Mouse (Mus musculus) heart, postnatal 25 days (tissue): ENCODE data around the gene Esrrg. TPM values are rescaled to one million over a fixed set of nuclear protein-coding genes. Genes with fewer than 3 reads are reported as not detected.

Source experiments
- DNase-seq: peaks from one replicate; pipeline ENCODE4 v3.0.0; 2022; ENCODE audit warnings: low spot score
- intact Hi-C: fragments of 180-260 bp; cut with DNase I; formaldehyde crosslinking; loops from one replicate; pipeline ENCODE4 v1.15.1; 2025
- total RNA-seq, 2 experiments: library from RNA; stranded (reverse); gene quantifications; 2 replicates each; pipeline ENCODE4 v1.2.3; 2021

Gene Esrrg
- total RNA-seq, 2 experiments from 2014 or later, result 39.5 to 44.0 TPM

DNA sequence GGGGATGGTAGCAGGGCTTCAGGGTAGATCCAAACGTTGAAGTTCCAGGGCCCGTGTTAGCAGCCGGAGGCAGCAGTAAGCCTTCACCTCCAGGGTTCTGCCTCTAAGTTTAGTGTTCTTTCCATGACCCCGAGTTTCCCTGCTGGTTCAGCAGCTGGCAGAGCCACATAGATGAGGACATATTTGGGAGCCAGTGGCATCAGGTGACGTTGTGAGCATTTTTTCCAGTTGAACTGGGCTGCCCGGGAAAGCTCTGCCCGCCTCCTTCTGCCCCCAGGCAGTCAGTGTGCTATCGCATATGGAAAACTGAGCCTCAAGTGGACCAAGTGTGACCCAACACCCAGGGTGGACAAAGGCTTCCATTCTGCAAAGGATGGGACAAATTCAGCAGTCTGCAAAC lies 36.7 kb downstream of the Esrrg start:
- intact Hi-C loops, result loop anchor here (5.0 kb wide), 1 partner anchor 38 kb away; the partner anchor contains the start of gene Esrrg
- no peak for DNase-seq

DNA sequence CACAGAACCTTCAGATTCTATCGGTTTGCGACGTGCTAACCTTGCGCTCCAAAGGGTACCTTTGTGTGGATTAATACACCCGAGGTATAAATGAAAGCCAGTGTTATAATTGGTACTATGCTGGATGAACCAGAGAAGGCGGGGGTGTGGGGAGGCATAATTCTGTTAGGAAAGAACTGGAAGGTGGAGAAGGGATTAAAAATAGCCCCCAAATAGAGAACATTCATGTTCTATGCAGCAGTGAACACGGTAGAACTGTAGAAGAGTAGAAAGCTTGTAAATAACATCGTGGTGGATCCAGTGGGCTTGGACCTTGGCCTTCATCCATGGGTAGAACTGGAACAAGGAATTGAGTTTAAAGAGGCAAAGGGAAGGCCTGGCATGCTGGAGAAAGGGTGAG lies 40.0 kb downstream of the Esrrg start:
- DNase-seq, result no peak
- intact Hi-C loops, result loop anchor here (5.0 kb wide), 1 partner anchor 41 kb away; the partner anchor contains the start of gene Esrrg

DNA sequence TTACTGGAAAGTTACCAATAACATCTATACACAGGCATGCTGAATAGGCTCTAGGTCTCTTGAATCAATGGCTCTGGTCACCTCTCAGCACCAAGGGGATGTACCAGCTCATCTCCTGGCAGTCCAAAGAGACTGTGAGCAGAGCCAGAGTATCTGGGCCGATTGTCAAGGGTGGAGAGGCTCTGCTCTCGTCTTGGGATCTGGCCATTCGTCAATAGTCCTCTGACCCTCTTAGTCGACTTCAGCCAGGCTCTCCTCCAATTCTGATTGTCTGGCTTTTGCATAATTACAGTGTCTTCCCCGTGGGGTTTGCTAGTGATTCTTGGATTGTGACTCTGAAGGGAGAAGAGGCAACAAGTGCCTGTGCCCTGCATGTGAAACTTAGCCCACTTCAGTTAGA lies 41.3 kb downstream of the Esrrg start:
- intact Hi-C loops, result loop anchor here (5.0 kb wide), 2 partner anchors 43 to 47 kb away; partner anchors contain the start of gene Esrrg
- peak; percentile 14 for DNase-seq

DNA sequence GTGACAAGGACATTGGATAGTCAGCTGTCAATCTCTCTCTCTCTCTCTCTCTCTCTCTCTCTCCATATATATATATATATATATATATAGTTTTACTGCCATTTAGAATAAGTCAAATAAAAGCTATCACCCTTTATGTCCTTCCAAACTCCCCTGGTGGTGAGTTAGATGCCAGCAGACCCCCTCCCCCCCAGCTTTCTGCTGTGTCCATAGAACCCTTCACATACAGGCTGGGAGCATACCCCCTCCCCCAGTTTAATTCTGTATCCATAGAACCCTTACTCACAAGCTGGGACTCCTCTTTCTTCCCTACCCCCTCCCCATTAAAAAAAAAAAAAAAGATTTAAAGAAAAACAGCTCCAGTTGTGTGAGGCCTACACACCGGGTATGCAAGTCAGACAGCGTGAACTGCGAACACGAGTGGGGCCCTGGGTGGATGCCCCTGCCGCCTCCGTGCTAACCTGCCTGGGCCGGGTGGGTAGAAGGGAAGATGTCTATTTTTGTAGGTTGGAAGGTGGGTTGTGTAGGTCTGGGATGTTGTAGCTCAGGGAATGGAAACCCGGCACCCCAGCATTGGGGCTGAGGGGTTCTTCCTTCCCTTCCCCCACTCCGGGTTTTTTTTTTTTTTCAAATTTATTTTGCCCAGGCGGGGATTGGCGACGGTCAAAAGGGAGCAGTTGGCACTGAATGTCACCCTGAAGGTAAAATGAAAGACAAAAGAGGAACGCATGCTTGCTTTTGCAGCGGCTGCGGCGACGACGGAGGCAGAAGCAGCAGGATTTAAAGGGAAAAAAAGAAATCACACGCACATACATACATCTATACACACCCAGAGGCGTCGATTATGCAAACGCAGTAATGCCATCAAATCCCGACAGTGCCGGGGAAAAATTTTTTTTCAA lies 42.4 kb downstream of the Esrrg start:
- intact Hi-C loops, result loop anchor here (5.0 kb wide), 1 partner anchor 46 kb away; no protein-coding TSS in a partner anchor
- DNase-seq, result no peak

DNA sequence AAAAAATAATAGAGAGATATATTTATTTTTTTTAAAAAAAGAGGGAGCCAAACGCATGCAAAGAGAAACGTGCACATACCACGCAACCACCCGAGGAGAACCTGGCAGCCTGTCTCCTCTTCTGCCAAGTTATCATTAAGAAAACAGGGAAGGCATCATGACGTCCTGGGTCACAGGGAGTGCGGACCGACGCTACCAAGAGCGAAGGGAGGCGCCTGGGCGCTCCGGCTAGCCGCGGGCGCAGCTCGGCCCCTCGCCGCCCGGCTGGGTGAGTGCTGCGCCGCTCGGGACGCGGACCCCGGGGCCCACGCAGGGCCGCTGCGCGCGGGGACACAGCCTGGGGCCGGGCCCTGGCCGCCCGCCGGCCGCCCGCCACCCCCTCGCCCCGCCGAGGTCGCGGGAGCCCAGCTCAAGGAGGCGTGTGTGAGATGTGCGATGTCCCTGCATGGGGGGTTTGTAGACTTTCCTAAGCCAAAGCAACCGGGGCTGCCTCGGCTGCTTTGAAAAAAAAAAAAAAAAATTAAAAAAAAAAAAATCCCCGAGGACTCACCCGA lies 43.2 kb downstream of the Esrrg start:
- intact Hi-C loops, result loop anchor here (5.0 kb wide), 1 partner anchor 46 kb away; no protein-coding TSS in a partner anchor
- peak; percentile 13 for DNase-seq

DNA sequence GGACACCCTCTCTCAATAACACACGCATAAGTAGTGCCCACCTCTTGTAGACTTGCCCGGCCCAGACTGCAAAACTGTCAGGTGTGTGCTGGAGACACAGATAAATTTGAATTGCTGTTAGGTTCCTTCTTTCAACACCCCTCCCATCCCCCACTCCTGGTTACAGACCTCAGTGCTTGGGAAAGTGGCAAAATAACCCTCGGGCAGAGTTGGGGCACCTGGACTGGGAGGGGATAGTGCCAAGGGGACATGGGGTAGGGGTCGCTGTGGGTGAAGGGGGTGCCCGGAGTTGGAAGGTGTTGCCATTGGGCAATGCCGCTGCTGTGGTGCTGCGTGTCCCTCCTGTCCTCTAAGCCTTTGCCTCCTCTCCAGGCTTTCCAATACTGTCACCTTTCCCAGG lies 43.9 kb downstream of the Esrrg start:
- no peak for DNase-seq
- intact Hi-C loops, result loop anchor here (5.0 kb wide), 1 partner anchor 45 kb away; no protein-coding TSS in a partner anchor

DNA sequence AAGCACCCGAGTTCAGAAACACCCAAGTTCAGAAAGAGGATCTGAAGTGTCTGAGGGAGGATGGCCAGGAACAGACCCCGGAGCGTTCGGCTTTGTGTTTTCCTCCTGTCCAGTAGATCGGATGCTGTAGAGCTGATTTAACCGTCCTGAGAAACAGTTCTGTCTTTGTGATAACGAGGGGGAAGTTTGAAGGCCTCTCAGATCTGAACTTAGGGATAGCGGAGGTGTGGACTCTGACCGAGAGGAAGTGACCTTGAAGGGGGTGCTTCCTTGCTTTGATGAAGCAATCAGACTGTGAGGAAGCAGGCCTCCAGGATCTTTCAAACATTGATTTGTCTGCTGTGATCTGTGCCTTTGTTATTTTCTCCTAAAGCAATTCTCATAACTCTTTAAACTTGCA lies 44.8 kb downstream of the Esrrg start:
- intact Hi-C loops, result loop anchor here (5.0 kb wide), 1 partner anchor 44 kb away; no protein-coding TSS in a partner anchor
- no peak for DNase-seq

DNA sequence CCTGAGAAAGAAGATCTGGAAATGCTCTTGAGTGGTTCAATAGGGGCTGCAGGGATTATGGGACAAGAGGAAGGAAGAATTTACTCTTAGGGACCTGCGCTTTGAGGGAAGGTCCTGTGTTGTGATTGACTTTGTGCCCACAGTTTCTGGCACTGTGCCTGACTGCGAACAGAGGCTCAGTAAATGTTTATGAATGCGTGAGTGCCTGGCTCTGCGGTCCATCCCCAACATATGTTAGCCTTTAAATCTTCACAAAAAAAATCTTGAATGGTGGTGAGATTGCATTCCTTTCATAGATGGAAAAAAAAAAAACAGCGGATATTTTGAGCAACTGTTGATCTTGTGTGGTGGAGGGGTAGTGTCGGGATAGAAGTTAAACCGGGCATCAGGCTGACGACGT lies 52.4 kb downstream of the Esrrg start:
- intact Hi-C loops, result no loop called here

DNA sequence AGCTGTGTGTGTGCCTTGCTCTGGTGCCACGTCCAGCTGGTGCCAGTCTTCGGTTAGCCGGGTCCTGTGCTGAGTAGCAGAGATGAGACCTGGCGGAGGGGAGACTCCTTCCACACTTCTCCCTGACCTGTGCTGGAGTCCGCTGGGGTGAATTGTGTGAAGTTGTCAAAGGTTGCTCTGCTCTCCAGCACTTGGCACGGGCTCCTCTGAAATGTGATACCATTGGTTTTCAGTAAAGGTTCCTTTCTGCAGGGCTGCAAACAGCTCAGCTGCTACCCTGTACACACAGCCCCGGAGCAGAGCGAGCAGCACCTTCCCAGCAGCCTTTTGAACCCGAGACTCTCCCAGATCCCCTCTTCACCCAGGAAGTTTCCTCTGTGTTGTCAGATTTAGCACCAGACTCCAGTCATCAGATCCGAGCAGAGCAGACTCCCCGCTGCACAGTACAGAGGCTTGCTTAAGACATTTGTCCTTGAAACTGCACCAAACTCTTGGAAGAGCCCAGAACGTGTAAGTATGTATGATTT lies 53.6 kb downstream of the Esrrg start:
- intact Hi-C loops, result no loop called here
- DNase-seq, result no peak

More for the DNA sequence above, 52.4 kb downstream of the Esrrg start:
- no peak for DNase-seq

DNA sequence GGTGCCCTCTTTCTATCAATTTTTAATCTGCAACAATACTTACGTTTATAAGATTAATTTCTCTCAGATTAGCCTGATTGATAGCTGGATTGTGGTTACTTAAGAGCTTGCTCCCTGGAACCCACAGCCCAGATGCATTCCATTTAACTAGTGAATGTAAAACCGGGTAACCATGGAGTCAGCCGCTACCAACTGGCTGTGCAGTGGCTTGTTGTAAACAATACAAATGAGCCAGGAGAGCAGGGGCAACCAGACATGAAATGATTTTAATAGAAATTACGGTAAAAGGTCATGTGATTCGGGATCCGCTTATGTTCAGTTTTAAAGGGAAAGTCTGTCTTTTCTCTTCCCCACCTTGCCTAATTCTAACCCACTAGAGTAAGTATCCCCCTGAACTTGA lies 54.8 kb downstream of the Esrrg start:
- no peak for DNase-seq
- intact Hi-C loops, result no loop called here

DNA sequence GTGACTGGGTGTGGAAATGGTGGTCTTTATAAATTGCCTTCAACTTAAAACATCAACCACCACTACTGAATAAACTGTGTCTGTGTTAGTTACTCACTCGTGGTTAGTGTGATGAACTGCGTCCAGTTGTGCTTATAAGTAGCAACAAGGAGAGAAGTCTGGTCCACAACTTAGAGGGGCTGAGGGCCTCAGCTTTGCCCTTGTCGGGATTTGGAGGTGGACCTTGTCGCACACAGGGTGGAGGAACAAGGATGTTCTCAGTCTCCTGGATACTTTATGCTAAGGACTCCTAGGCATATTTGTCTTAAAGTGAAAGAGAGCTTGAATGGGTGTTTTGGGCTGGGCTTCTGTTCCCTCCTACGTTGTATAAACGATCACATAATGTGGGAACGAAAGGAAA lies 55.7 kb downstream of the Esrrg start:
- no peak for DNase-seq
- intact Hi-C loops, result no loop called here

DNA sequence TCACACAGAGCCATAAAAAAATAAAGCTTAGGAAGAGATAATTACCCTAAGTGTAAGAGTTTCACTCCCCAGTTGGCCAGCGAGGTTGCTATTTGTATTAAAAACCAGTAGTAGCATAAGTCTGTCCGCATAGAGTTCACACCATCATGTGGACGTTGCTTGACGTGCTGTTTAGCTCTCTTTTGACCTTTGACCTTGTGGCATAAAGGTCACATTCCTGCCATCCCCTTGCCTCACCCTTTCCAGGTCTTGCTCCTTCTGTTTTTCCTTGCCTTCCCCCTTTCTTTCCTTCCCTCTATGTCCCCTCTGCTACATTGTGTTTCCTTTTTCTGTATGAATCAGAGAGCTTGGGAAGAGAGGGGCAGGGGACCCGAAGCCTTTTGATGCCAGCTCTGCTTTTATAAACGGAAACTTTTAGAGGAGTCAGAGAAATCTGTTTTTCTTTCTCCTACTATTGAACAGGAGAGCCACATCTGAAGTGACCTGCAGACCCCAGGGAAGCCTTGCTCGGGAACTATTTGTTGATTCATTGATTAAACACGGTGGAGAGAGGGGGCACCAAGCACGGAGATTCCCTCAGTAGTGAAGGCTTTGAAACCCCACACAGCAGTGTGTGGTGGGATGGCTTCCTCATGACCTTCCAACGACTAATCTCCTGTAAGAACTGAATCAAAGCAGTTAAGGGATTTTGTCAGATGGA lies 57.5 kb downstream of the Esrrg start:
- no peak for DNase-seq
- intact Hi-C loops, result no loop called here

DNA sequence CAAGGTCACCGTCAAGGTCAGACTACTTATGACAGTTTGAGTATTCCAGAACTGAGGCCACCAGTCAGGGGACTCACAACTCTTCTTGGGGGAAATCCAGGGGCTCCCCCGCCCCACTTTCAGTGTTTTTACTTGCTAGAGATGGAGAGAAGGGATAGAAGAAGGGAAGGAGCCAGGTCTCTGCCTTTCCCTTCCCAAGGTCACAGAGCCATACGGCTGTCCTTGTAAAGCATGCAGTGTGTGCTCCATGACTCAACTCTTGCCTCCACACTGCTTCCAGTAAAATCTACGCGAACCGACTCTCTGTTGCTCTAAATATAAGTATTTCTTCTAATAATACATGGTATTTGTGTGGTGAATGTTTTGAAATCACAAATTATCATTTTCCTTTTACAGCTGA lies 61.2 kb downstream of the Esrrg start:
- intact Hi-C loops, result no loop called here
- no peak for DNase-seq

DNA sequence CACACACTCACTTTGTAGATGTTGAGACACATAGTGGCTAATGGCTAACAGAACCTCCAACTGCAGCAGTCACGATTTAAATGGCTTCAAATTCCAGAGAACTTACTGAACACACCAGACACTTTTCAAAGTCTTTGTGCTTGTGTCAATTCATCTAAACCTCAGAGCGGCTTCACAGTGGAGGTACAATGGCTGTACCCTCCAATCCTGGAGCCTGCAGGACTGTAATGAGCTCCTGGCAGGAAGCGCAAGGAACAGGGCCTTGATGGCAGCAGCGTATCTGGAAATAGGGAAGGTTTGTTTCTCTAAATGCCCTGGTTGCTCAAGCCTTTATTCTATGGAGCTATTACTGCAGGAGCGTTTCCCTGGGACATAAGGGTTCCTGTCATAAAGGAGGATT lies 63.9 kb downstream of the Esrrg start:
- DNase-seq, result no peak
- intact Hi-C loops, result no loop called here

DNA sequence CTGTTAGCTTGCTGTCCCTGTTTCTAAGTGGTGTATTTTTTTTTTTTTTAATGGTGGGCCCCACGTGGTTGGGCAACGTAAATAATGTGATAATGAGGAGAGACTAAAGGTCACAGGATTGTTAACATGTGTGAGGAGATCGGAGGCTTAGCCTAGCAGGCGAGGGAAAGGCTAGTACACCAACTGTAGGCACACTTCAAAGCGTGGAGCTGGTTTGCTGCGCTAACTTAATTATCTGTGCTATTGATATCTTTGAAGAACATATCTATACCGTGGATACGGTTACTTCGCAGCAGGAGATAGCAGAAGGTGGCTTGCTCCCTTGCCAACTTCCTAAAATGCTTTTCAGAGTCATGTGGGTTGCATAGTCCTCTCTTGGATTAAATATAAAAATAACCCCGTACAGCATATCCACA lies 66.2 kb downstream of the Esrrg start:
- no peak for DNase-seq
- intact Hi-C loops, result no loop called here

DNA sequence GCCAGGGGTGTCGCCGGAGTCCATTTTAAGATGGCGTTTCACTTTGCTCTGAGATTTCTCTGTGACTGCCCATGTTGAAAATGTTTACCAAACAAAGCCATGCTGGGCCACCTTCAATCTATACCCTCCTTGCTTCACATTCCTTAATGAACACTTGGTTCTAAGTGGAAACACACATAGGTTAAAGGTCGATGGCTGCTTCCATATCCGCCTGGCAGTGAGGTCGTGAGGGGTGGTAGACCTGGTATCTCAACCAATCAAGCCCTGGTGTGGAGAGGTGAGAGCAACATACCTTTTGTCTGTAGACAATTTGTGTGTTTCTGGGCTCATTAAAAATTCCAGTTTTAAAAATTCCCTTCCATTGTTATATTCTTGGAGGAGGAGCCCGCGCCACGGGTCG lies 68.0 kb downstream of the Esrrg start:
- no peak for DNase-seq
- intact Hi-C loops, result no loop called here

DNA sequence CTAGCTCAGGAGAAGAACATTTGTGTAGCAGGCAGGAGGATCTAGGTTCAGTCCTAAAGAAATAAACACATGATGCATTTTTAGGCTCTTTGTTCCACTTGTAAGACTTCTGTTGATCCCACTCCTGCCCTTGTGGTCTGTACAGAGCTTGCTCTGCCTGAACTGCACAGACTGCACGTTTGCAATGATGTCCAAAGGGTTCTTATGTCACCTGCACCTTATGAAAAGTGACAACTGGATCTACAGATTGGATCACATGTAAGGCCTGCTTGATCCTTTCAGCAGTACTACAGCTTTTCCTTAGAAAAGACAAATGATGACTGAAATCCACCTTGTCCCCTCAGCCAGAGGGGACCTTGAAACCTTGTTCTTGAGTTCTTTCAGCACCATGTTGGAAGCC lies 70.7 kb downstream of the Esrrg start:
- intact Hi-C loops, result no loop called here
- no peak for DNase-seq

DNA sequence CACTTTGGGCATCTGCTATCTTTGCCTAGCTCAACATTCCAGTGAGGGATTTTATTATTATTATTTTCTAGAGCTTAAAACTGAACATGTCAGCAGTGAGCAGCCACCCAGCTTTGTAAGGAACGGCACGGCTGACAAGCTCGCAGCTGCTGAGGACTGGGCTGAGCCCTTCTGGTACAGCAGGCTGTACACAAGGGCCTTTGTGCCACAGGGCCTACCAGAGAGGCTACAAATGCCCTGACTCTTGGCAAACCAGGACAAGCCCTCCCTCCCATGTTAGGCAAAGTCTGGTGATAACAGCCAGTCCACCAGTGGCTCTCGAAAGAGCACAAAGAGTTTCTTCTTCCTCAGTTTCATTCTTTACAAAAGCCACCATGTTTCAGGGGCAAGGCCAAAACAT lies 75.9 kb downstream of the Esrrg start:
- intact Hi-C loops, result no loop called here
- DNase-seq, result no peak

DNA sequence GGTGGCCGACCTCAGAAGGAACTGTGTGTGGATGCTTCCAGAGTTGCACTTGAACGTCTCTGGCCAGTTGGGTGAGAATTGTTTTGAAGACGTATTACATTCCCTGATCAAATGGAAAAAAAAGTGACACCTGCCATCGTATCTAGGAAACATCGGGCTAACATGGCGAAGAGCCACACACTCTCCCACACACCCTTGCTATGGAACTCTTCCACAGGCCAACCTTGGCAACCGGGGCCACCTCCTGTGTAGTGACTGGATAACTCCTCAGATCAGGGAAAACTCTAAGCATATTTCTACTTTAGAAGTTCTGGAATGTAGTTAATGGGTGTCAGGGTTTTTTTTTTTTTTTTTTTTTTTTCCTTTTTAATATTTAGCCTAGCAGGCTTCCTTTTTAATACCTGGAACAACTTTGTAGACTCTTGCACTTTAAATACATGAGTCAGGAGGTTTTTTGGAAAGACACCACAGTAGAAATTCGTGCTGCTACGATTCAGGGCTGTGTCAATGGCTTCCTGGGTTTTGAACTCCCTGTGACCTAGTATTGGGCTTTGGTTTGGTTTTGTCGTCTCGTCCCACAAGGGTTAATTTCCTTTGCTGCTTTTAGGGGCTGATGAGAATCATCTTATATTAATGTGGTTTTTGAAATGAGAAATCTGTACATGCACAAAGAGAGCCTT lies 83.4 kb downstream of the Esrrg start:
- DNase-seq, result no peak
- intact Hi-C loops, result no loop called here

DNA sequence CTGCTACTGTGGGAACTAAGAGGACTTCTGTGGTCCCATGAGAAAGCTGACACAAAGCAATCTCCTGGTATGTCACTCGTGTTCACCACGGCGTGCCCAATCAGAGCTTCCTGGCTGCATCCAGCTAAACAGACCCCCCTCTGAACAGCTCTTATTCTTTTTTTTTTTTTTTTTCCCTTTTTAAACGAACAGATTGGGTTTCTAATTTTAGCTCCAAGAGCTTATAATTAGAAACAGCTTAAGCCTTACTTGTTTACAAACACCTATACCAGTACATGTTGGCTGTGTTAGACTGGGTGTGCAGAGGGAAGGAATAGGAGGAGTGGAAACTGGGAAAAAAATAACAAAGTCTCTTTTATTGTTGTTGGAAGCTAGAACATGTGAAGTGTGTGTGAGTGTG lies 86.3 kb downstream of the Esrrg start:
- DNase-seq, result no peak
- intact Hi-C loops, result loop anchor here (5.0 kb wide), 1 partner anchor 43 kb away; no protein-coding TSS in a partner anchor
